Mouse (Mus musculus) liver, embryonic 16.5 days (tissue): ENCODE results near the gene Pdpr. TPM values are rescaled to one million over a fixed set of nuclear protein-coding genes. Genes with fewer than 3 reads are reported as not detected.
"Not testable (repeated sequence)": the region's sequence is repeated elsewhere in the genome, so short reads cannot be mapped to it uniquely, and the experiment has no call there.

Source experiments
- ATAC-seq: fragments of 200-750 bp; cut with Nextera tagmentation; 2 replicates; pipeline ENCODE4 v1.8.0; 2017; ENCODE audit warnings: low read depth, mild to moderate bottlenecking, moderate number of reproducible peaks, moderate library complexity
- H3K27ac ChIP-seq: fragments of 300-500 bp; sonication (generic); 2 replicates; pipeline ENCODE4 v1.5.1; 2014; ENCODE audit warnings: mild to moderate bottlenecking, low read length
- H3K27me3 ChIP-seq: fragments of 300-500 bp; sonication (generic); 2 replicates; pipeline ENCODE4 v1.6.1; 2014; ENCODE audit warnings: low read depth, low read length, mixed read lengths; ENCODE audit not compliant: control insufficient read depth, insufficient read depth
- H3K36me3 ChIP-seq: fragments of 300-500 bp; sonication (generic); 2 replicates; pipeline ENCODE4 v1.6.1; 2014; ENCODE audit warnings: mild to moderate bottlenecking; ENCODE audit not compliant: control insufficient read depth, insufficient read depth
- H3K4me1 ChIP-seq: fragments of 300-500 bp; sonication (generic); 2 replicates; pipeline ENCODE4 v1.6.1; 2014; ENCODE audit warnings: low read depth, low read length, mixed read lengths; ENCODE audit not compliant: control insufficient read depth
- H3K4me2 ChIP-seq: fragments of 300-500 bp; sonication (generic); 2 replicates; pipeline ENCODE4 v1.6.1; 2014; ENCODE audit warnings: low read depth, low read length, mixed read lengths
- H3K4me3 ChIP-seq: fragments of 300-500 bp; sonication (generic); 2 replicates; pipeline ENCODE4 v1.5.1; 2014; ENCODE audit warnings: low read depth, mild to moderate bottlenecking, low read length
- H3K9ac ChIP-seq: fragments of 300-500 bp; sonication (generic); 2 replicates; pipeline ENCODE4 v1.6.1; 2014; ENCODE audit warnings: low read depth, low read length
- H3K9me3 ChIP-seq: fragments of 300-500 bp; sonication (generic); replicated peaks from 2 replicates; pipeline ENCODE4 v1.6.1; 2016; ENCODE audit warnings: low read length; ENCODE audit not compliant: control insufficient read depth
- WGBS: fragments of 180-500 bp; shearing (Covaris S2); extraction: QIAGEN DNeasy Blood & Tissue Kit; methylation state at CpG from one replicate; pipeline ENCODE4 v1.1.7; 2014; ENCODE audit not compliant: insufficient replicate concordance; 5-methylcytosine and 5-hydroxymethylcytosine counted together
- polyA plus RNA-seq: library from polyadenylated mRNA; unstranded; fragments of >200 nt; fragmentation: Nextera tagmentation; extraction: Ambion mirVana; gene quantifications from 2 replicates; pipeline ENCODE4 v1.2.1, GENCODE M21; 2015

The Pdpr gene
- polyA plus RNA-seq, 1 experiment from 2014 or later = 2.9 TPM

GRCm38 (mm10) chr8:111130756-111131155 is 36.3 kb downstream of the Pdpr start:
- no peak overlapping the region for H3K4me2 ChIP-seq
- no peaks in the 10 kb centered on the region for H3K9me3 ChIP-seq
- no peak for ATAC-seq
- H3K27me3 ChIP-seq = no peaks in the 10 kb centered on the region
- no peaks in the 10 kb centered on the region for H3K36me3 ChIP-seq
- no peak overlapping the region for H3K27ac ChIP-seq
- no peak overlapping the region for H3K9ac ChIP-seq
- no peaks in the 10 kb centered on the region for H3K4me1 ChIP-seq
- no peak overlapping the region for H3K4me3 ChIP-seq
- 84% methylated on average over 2 of the region's 2 CpGs for WGBS

GRCm38 (mm10) chr8:111142521-111142920 is 48.1 kb downstream of the Pdpr start:
- Histone ChIP-seq H3K9me3 (no peaks in the 10 kb centered on the region), H3K4me3 (no peak overlapping the region), H3K27me3 (no peaks in the 10 kb centered on the region), H3K9ac (no peak overlapping the region), H3K27ac (no peak overlapping the region), H3K4me1 (peaks cover 19% of the 10 kb centered on the region), H3K36me3 (no peaks in the 10 kb centered on the region; the same call in 1 of the 2 replicates), H3K4me2 (no peak overlapping the region)
- ATAC-seq = no peak

- ATAC-seq = peak; percentile 74
- Histone ChIP-seq H3K4me2 (peak overlapping the region; percentile 96), H3K4me1 (peaks cover 19% of the 10 kb centered on the region), H3K9ac (peak overlapping the region; percentile 63), H3K4me3 (peak overlapping the region; percentile 72)
- 0% methylated on average over 57 of the region's 63 CpGs for WGBS
- H3K36me3 ChIP-seq, H3K27ac ChIP-seq, H3K9me3 ChIP-seq, H3K27me3 ChIP-seq: not testable (repeated sequence)
These were observed 50.5 kb downstream of the Pdpr start for GRCm38 (mm10) chr8:111144901-111145459.

GRCm38 (mm10) chr8:111145460-111146012 is 51.1 kb downstream of the Pdpr start:
- not testable (repeated sequence) for H3K36me3 ChIP-seq, H3K9me3 ChIP-seq, H3K27me3 ChIP-seq, H3K27ac ChIP-seq
- peak overlapping the region; percentile 72 for H3K4me3 ChIP-seq
- ATAC-seq = peak; percentile 96
- peak overlapping the region; percentile 63 for H3K9ac ChIP-seq
- peaks cover 19% of the 10 kb centered on the region for H3K4me1 ChIP-seq
- H3K4me2 ChIP-seq = peak overlapping the region; percentile 96
- under 1% methylated on average over 50 of the region's 74 CpGs for whole genome bisulfite sequencing

GRCm38 (mm10) chr8:111155721-111156436 is 61.4 kb downstream of the Pdpr start:
- Histone ChIP-seq H3K27me3 (no peaks in the 10 kb centered on the region), H3K9ac (no peak overlapping the region), H3K4me3 (no peak overlapping the region), H3K4me2 (no peak overlapping the region), H3K9me3 (no peaks in the 10 kb centered on the region), H3K4me1 (no peaks in the 10 kb centered on the region), H3K27ac (no peak overlapping the region), H3K36me3 (peaks cover 15% of the 10 kb centered on the region)
- WGBS = 79% methylated on average over 8 of the region's 8 CpGs
- ATAC-seq = no peak

GRCm38 (mm10) chr8:111157617-111158016 is 63.2 kb downstream of the Pdpr start:
- H3K9me3 ChIP-seq = no peaks in the 10 kb centered on the region
- 0 out of 2 replicates have a peak, but pooled peaks have one; percentile 35 for ATAC-seq
- no peaks in the 10 kb centered on the region for H3K4me1 ChIP-seq
- no peaks in the 10 kb centered on the region for H3K27me3 ChIP-seq
- no peak overlapping the region for H3K9ac ChIP-seq
- no peak overlapping the region for H3K27ac ChIP-seq
- 47% methylated on average over 14 of the region's 14 CpGs for WGBS
- peaks cover 22% of the 10 kb centered on the region for H3K36me3 ChIP-seq
- H3K4me3 ChIP-seq = no peak overlapping the region
- H3K4me2 ChIP-seq = no peak overlapping the region

GRCm38 (mm10) chr8:111171661-111172060 is 77.2 kb downstream of the Pdpr start:
- H3K36me3 ChIP-seq = peaks cover 3% of the 10 kb centered on the region

GRCm38 (mm10) chr8:111185472-111185947 is 91.1 kb downstream of the Pdpr start:
- no peak overlapping the region for H3K27ac ChIP-seq

More at GRCm38 (mm10) chr8:111171661-111172060, 77.2 kb downstream of the Pdpr start:
- no peak for ATAC-seq
- 78% methylated on average over 5 of the region's 5 CpGs for WGBS
- Histone ChIP-seq H3K27me3 (no peaks in the 10 kb centered on the region), H3K4me2 (no peak overlapping the region), H3K4me3 (no peak overlapping the region), H3K9me3 (no peaks in the 10 kb centered on the region), H3K27ac (no peak overlapping the region), H3K4me1 (no peaks in the 10 kb centered on the region), H3K9ac (no peak overlapping the region)

More at GRCm38 (mm10) chr8:111185472-111185947, 91.1 kb downstream of the Pdpr start:
- no peak overlapping the region for H3K4me2 ChIP-seq
- peaks cover 9% of the 10 kb centered on the region; the same call in 1 of the 2 replicates for H3K36me3 ChIP-seq
- no peaks in the 10 kb centered on the region for H3K9me3 ChIP-seq
- no peak overlapping the region for H3K9ac ChIP-seq
- H3K27me3 ChIP-seq = no peaks in the 10 kb centered on the region
- ATAC-seq = no peak
- no peak overlapping the region for H3K4me3 ChIP-seq
- 73% methylated on average over 4 of the region's 4 CpGs for WGBS
- no peaks in the 10 kb centered on the region for H3K4me1 ChIP-seq
